Mouse (Mus musculus): Measurements from ENCODE around the gene Zfp729b. TPM values are rescaled to one million over a fixed set of nuclear protein-coding genes. Genes with fewer than 3 reads are reported as not detected.
A peak's percentile ranks its signal among the peaks of the same experiment; 100 is the strongest.

Zfp729b gene
- 4.8 and 6.6 TPM in 2 replicates for polyA plus RNA-seq (2014; fragmentation: Nextera tagmentation; extraction: Ambion mirVana)

GRCm38 (mm10) chr13:67609066-67609876 lies at the start of gene Zfp729b:
Gene Zfp729b, minus strand, starts transcription at chr13:67609707.
- Histone ChIP-seq H3K36me3 (ENCODE audit: control insufficient read depth, insufficient read depth, low read length) (no peaks in the 10 kb centered on the region), H3K9ac (replicated peaks; ENCODE audit: low read length) (peak within 1 kb of the TSS; percentile 60), H3K4me1 (ENCODE audit: control insufficient read depth, insufficient read depth, low read length) (peaks cover 6% of the 10 kb centered on the region), H3K4me3 (replicated peaks; ENCODE audit: low read depth, low read length) (peak within 1 kb of the TSS; percentile 65), H3K9me3 (ENCODE audit: control insufficient read depth, low read length) (no peaks in the 10 kb centered on the region), H3K27me3 (ENCODE audit: control insufficient read depth, insufficient read depth, low read length) (no peaks in the 10 kb centered on the region), H3K4me2 (ENCODE audit: low read length) (peak within 1 kb of the TSS; percentile 62), H3K27ac (replicated peaks; ENCODE audit: low read depth, low read length) (peak within 1 kb of the TSS; percentile 67)
- WGBS: 2% methylated on average over 20 of the region's 20 CpGs
- peak; percentile 94 for DNase-seq
- peak; percentile 97 for ATAC-seq (ENCODE audit: low FRiP score, low TSS enrichment)

DNA sequence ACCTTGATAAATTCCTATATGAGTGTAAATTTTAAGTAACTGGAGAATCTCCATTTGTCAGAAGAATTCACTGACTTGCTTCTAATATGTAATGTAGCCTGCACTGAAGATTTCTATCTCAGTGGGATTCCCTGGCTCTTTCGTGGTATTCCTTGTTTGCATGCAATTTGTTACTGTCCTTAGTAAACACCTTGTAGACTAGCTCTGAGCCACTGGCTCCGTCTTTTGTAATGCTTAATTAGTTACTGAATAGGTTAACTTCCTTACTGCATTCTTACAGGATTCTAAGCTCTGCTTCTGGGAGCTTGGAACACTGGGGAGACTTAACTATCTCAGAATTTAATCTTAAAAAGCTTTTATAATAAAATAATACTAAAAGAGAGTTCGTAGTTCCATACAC lies 43.0 kb upstream of the Zfp729b start:
- H3K27me3 ChIP-seq (ENCODE audit: control insufficient read depth, insufficient read depth, low read length): no peaks in the 10 kb centered on the region
- no peak overlapping the region for H3K27ac ChIP-seq (replicated peaks; ENCODE audit: low read depth, low read length)
- no peaks in the 10 kb centered on the region for H3K4me1 ChIP-seq (ENCODE audit: control insufficient read depth, insufficient read depth, low read length)
- no peak overlapping the region for H3K9ac ChIP-seq (replicated peaks; ENCODE audit: low read length)
- 33% methylated on average over 3 of the region's 3 CpGs for WGBS
- H3K4me2 ChIP-seq (ENCODE audit: low read length): no peak overlapping the region
- H3K36me3 ChIP-seq (ENCODE audit: control insufficient read depth, insufficient read depth, low read length): no peaks in the 10 kb centered on the region
- no peak for ATAC-seq (ENCODE audit: low FRiP score, low TSS enrichment)
- DNase-seq: no peak
- H3K9me3 ChIP-seq (ENCODE audit: control insufficient read depth, low read length): no peaks in the 10 kb centered on the region
- H3K4me3 ChIP-seq (replicated peaks; ENCODE audit: low read depth, low read length): no peak overlapping the region

GRCm38 (mm10) chr13:67637294-67638007 lies 27.9 kb upstream of the Zfp729b start, which contains the start of the genes Gm49345 and Zfp729a:
Gene Gm49345, minus strand, starts transcription at chr13:67637769.
Gene Zfp729a, minus strand, starts transcription at chr13:67637791.
- peak; percentile 94 for DNase-seq
- Histone ChIP-seq H3K4me3 (replicated peaks; ENCODE audit: low read depth, low read length) (peak within 1 kb of the TSS; percentile 80), H3K4me1 (ENCODE audit: control insufficient read depth, insufficient read depth, low read length) (no peaks in the 10 kb centered on the region), H3K36me3 (ENCODE audit: control insufficient read depth, insufficient read depth, low read length) (no peaks in the 10 kb centered on the region), H3K27me3 (ENCODE audit: control insufficient read depth, insufficient read depth, low read length) (no peaks in the 10 kb centered on the region), H3K9ac (replicated peaks; ENCODE audit: low read length) (peak within 1 kb of the TSS; percentile 67), H3K9me3 (ENCODE audit: control insufficient read depth, low read length) (no peaks in the 10 kb centered on the region), H3K4me2 (ENCODE audit: low read length) (peak within 1 kb of the TSS; percentile 56), H3K27ac (replicated peaks; ENCODE audit: low read depth, low read length) (0 out of 2 replicates have a peak within 1 kb of the TSS, but pooled peaks have one; percentile 41)
- WGBS: under 1% methylated on average over 19 of the region's 19 CpGs
- ATAC-seq (ENCODE audit: low FRiP score, low TSS enrichment): peak; percentile 98

GRCm38 (mm10) chr13:67610108-67610507 lies 601 bp upstream of the Zfp729b start:
- Histone ChIP-seq H3K36me3 (ENCODE audit: control insufficient read depth, insufficient read depth, low read length) (no peaks in the 10 kb centered on the region), H3K9me3 (ENCODE audit: control insufficient read depth, low read length) (no peaks in the 10 kb centered on the region), H3K27ac (replicated peaks; ENCODE audit: low read depth, low read length) (no peak overlapping the region), H3K4me2 (ENCODE audit: low read length) (no peak overlapping the region), H3K27me3 (ENCODE audit: control insufficient read depth, insufficient read depth, low read length) (no peaks in the 10 kb centered on the region), H3K4me1 (ENCODE audit: control insufficient read depth, insufficient read depth, low read length) (peaks cover 6% of the 10 kb centered on the region), H3K4me3 (replicated peaks; ENCODE audit: low read depth, low read length) (no peak overlapping the region), H3K9ac (replicated peaks; ENCODE audit: low read length) (no peak overlapping the region)
- 91% methylated on average over 4 of the region's 4 CpGs for WGBS
- ATAC-seq (ENCODE audit: low FRiP score, low TSS enrichment): no peak
- DNase-seq: peak; percentile 1

DNA sequence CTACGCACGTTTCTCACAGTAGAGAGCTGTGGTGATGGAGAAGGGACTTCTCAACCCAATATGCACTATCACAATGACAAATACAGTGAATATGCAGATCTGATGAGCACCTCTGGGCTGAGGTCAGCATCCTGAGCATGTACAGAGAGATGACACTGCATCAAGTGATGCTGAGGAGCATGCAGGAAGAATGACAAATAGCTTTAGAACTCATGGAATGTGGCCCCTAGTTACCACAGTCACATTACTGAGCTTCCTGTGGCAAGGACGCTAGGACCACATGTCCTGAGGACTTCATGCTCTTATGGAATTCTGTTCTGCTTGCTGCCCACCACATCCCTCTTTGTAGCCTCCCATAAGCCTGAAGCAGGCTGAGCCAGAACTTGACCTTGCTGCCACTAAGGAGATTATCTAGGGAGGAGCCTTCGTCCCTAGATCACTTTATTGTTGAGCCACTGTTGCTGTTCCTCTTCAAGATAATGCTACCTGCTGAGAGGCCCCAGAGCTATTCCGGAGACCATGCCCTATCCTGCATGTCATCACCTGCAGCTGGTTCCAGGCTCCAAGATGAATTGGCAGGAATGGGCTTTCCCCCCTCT lies 36.8 kb downstream of the Zfp729b start:
- Histone ChIP-seq H3K36me3 (ENCODE audit: control insufficient read depth, insufficient read depth, low read length) (no peaks in the 10 kb centered on the region), H3K4me2 (ENCODE audit: low read length) (no peak overlapping the region), H3K4me1 (ENCODE audit: control insufficient read depth, insufficient read depth, low read length) (no peaks in the 10 kb centered on the region), H3K9me3 (ENCODE audit: control insufficient read depth, low read length) (no peaks in the 10 kb centered on the region), H3K4me3 (replicated peaks; ENCODE audit: low read depth, low read length) (no peak overlapping the region), H3K27ac (replicated peaks; ENCODE audit: low read depth, low read length) (no peak overlapping the region), H3K9ac (replicated peaks; ENCODE audit: low read length) (no peak overlapping the region), H3K27me3 (ENCODE audit: control insufficient read depth, insufficient read depth, low read length) (no peaks in the 10 kb centered on the region)
- ATAC-seq (ENCODE audit: low FRiP score, low TSS enrichment): no peak
- DNase-seq: no peak
- WGBS: 73% methylated on average over 5 of the region's 5 CpGs

GRCm38 (mm10) chr13:67553730-67554129 lies 55.8 kb downstream of the Zfp729b start, which contains the start of gene Zfp748:
Gene Zfp748, minus strand, starts transcription at chr13:67553830.
- whole genome bisulfite sequencing: 76% methylated on average over 4 of the region's 4 CpGs
- Histone ChIP-seq H3K4me3 (replicated peaks; ENCODE audit: low read depth, low read length) (peak within 1 kb of the TSS; percentile 58), H3K4me2 (ENCODE audit: low read length) (peak within 1 kb of the TSS; percentile 82), H3K36me3 (ENCODE audit: control insufficient read depth, insufficient read depth, low read length) (no peaks in the 10 kb centered on the region), H3K27me3 (ENCODE audit: control insufficient read depth, insufficient read depth, low read length) (no peaks in the 10 kb centered on the region), H3K27ac (replicated peaks; ENCODE audit: low read depth, low read length) (peak within 1 kb of the TSS; percentile 67), H3K4me1 (ENCODE audit: control insufficient read depth, insufficient read depth, low read length) (peaks cover 10% of the 10 kb centered on the region), H3K9ac (replicated peaks; ENCODE audit: low read length) (peak within 1 kb of the TSS; percentile 69), H3K9me3 (ENCODE audit: control insufficient read depth, low read length) (no peaks in the 10 kb centered on the region)
- ATAC-seq (ENCODE audit: low FRiP score, low TSS enrichment) (no peak), DNase-seq (no peak)

DNA sequence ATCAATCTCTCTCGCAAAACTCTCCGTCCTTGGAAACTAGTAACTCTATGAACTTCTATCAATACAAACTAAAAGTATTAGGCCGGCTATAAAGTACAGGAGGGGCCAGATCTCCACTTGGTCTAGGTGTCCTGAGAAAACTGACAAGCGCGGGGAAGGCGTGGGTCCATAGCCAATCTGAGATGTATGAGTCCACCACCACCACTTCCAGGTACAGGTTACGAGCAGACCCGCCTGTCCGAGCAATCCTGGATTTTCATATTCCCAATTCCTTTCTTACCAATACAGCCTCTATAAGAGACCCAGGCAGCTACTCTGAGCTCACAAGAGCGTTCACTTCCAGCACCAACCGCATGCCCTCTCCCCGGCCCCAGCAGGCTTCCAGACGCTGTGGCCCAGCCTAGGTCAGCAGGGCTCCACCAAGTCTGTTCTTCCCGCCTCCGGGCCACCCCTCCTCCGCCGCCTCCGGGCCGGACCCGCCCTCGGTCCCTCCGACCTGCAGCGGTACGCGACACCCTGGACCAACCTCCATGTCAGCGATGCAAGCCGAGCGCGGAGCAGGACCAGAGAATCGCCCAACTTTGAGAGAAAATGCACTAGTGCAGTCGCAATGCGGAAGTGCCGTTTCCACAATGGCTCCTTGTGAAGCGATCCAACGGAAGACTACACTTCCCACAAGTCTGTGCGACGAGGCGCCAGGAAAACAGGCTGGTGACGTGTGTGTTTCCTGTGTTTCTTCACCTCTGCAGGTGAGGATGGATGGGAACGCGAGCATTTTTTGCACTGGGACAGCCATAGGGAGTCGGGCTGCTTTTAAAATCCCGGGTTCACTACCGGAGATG lies 56.8 kb downstream of the Zfp729b start:
- H3K4me1 ChIP-seq (ENCODE audit: control insufficient read depth, insufficient read depth, low read length): peaks cover 10% of the 10 kb centered on the region
- H3K9me3 ChIP-seq (ENCODE audit: control insufficient read depth, low read length): no peaks in the 10 kb centered on the region
- H3K4me3 ChIP-seq (replicated peaks; ENCODE audit: low read depth, low read length): peak overlapping the region; percentile 58
- peak; percentile 96 for DNase-seq
- H3K27me3 ChIP-seq (ENCODE audit: control insufficient read depth, insufficient read depth, low read length): no peaks in the 10 kb centered on the region
- peak overlapping the region; percentile 67 for H3K27ac ChIP-seq (replicated peaks; ENCODE audit: low read depth, low read length)
- under 1% methylated on average over 44 of the region's 44 CpGs for WGBS
- no peaks in the 10 kb centered on the region for H3K36me3 ChIP-seq (ENCODE audit: control insufficient read depth, insufficient read depth, low read length)
- H3K4me2 ChIP-seq (ENCODE audit: low read length): peak overlapping the region; percentile 82
- H3K9ac ChIP-seq (replicated peaks; ENCODE audit: low read length): peak overlapping the region; percentile 69
- peak; percentile 98 for ATAC-seq (ENCODE audit: low FRiP score, low TSS enrichment)

DNA sequence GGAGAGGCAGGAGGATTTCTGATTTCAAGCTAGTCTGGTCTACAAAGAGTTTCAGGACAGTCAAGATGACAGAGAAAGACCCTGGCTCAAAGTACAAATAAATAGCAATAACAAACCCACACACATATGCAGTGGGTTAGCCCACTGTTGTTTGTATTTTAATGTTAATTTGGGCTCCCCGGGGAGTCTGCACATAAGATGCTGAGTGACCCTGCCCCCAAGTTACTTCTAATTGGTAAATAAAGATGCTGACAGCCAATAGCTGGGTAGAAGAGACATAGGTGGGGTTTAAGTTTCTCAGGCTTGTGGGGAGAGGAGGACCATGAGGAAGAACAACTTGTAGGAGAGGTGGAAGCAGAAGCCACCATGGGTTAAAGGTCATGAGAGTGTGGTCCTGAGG lies 63.6 kb downstream of the Zfp729b start:
- H3K4me2 ChIP-seq (ENCODE audit: low read length): no peak overlapping the region
- peaks cover 39% of the 10 kb centered on the region for H3K36me3 ChIP-seq (ENCODE audit: control insufficient read depth, insufficient read depth, low read length)
- 0 out of 2 replicates have a peak, but pooled peaks cover 8% of the 10 kb centered on the region for H3K9me3 ChIP-seq (ENCODE audit: control insufficient read depth, low read length)
- H3K27me3 ChIP-seq (ENCODE audit: control insufficient read depth, insufficient read depth, low read length): no peaks in the 10 kb centered on the region
- H3K9ac ChIP-seq (replicated peaks; ENCODE audit: low read length): no peak overlapping the region
- ATAC-seq (ENCODE audit: low FRiP score, low TSS enrichment): no peak
- no peak overlapping the region for H3K4me3 ChIP-seq (replicated peaks; ENCODE audit: low read depth, low read length)
- no peak overlapping the region for H3K27ac ChIP-seq (replicated peaks; ENCODE audit: low read depth, low read length)
- 91% methylated on average over 1 of the region's 1 CpGs for WGBS
- no peak for DNase-seq
- H3K4me1 ChIP-seq (ENCODE audit: control insufficient read depth, insufficient read depth, low read length): no peaks in the 10 kb centered on the region

Data from midbrain, embryonic 14.5 days (tissue).